Mouse (Mus musculus) kidney, adult 2 months (tissue): ENCODE results near the gene Gm49318.

Experiments used
- CTCF ChIP-seq: fragments of 200-500 bp; conservative IDR thresholded peaks from 2 replicates; pipeline ENCODE4 v1.5.1; 2011; ENCODE audit warnings: low read depth, mild to moderate bottlenecking, control low read depth, low read length, moderate library complexity, mixed read lengths; ENCODE audit not compliant: insufficient read depth, insufficient read length
- POLR2A ChIP-seq: fragments of 200-500 bp; IDR thresholded peaks from one replicate; pipeline ENCODE4 v1.6.1; 2011; ENCODE audit warnings: low read depth, low read length, control low read depth

DNA sequence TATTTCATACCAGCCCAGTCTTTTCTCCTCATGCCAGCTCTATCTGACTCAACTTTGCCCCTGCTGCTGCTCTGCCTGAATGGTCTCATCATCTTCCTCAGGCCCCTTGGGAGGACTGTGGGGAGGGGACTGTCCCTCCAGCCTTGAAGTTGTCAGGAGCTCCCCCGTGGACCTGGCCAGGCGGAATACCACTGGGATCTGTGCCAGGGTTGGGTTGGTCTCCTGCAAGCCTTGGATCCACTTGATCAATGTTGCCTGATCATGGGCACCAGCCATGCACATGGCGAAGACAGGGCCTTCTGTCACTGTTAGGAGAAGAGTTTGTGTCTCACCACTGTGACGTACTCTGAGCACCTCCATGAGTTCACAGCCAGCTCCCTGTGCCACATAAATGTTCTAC, 1.2 kb upstream of the Gm49318 start:
- TF ChIP-seq CTCF (no peak), POLR2A (no peak)
